Mouse (Mus musculus): ENCODE data around the gene Klc2.
"Not testable (repeated sequence)": the region's sequence is repeated elsewhere in the genome, so short reads cannot be mapped to it uniquely, and the experiment has no call there.

Klc2 gene

GRCm38 (mm10) chr19:5106731-5107191 lies 11.6 kb downstream of the Klc2 start, which contains the start of gene Rab1b:
Rab1b (minus strand) TSS chr19:5107072.
- DNase-seq (ENCODE audit: extremely low read depth, insufficient read length, low spot score): peak; percentile 98

- no peak for DNase-seq (ENCODE audit: extremely low read depth, insufficient read length, low spot score)
These were observed 12.3 kb downstream of the Klc2 start for GRCm38 (mm10) chr19:5106074-5106473.

GRCm38 (mm10) chr19:5098363-5099143 lies 19.8 kb downstream of the Klc2 start, which contains the start of gene Cnih2:
Cnih2 (minus strand) TSS chr19:5098521.
- DNase-seq (ENCODE audit: extremely low read depth, insufficient read length, low spot score): peak; percentile 62

GRCm38 (mm10) chr19:5097521-5098362 lies 20.6 kb downstream of the Klc2 start:
- DNase-seq (ENCODE audit: extremely low read depth, insufficient read length, low spot score): no peak

GRCm38 (mm10) chr19:5095887-5096474 lies 22.4 kb downstream of the Klc2 start:
- DNase-seq (ENCODE audit: extremely low read depth, insufficient read length, low spot score): no peak

- DNase-seq (ENCODE audit: extremely low read depth, insufficient read length, low spot score): no peak
These were observed 23.5 kb downstream of the Klc2 start for GRCm38 (mm10) chr19:5094746-5095417.

- DNase-seq (ENCODE audit: extremely low read depth, insufficient read length, low spot score): peak; percentile 56
These were observed 24.1 kb downstream of the Klc2 start for GRCm38 (mm10) chr19:5094243-5094632.

GRCm38 (mm10) chr19:5093481-5094242 lies 24.7 kb downstream of the Klc2 start:
- no peak for DNase-seq (ENCODE audit: extremely low read depth, insufficient read length, low spot score)

- no peak for DNase-seq (ENCODE audit: extremely low read depth, insufficient read length, low spot score)
These were observed 26.3 kb downstream of the Klc2 start for GRCm38 (mm10) chr19:5092083-5092482.

GRCm38 (mm10) chr19:5089324-5089723 lies 29.0 kb downstream of the Klc2 start:
- no peak for DNase-seq (ENCODE audit: extremely low read depth, insufficient read length, low spot score)

- peak; percentile 89 for DNase-seq (ENCODE audit: extremely low read depth, insufficient read length, low spot score)
These were observed 30.3 kb downstream of the Klc2 start, which contains the start of gene Yif1a for GRCm38 (mm10) chr19:5087884-5088728. Yif1a (plus strand) TSS chr19:5088538.

GRCm38 (mm10) chr19:5086533-5086932 lies 31.8 kb downstream of the Klc2 start:
- not testable (repeated sequence) for DNase-seq (ENCODE audit: extremely low read depth, insufficient read length, low spot score)

- DNase-seq (ENCODE audit: extremely low read depth, insufficient read length, low spot score): peak; percentile 70
These were observed 33.1 kb downstream of the Klc2 start, which contains the start of gene Tmem151a for GRCm38 (mm10) chr19:5085145-5085863. Tmem151a (minus strand) TSS chr19:5085531.

- DNase-seq (ENCODE audit: extremely low read depth, insufficient read length, low spot score): peak; percentile 64
These were observed 33.6 kb downstream of the Klc2 start for GRCm38 (mm10) chr19:5084834-5085144.

GRCm38 (mm10) chr19:5083961-5084833 lies 34.2 kb downstream of the Klc2 start:
- no peak for DNase-seq (ENCODE audit: extremely low read depth, insufficient read length, low spot score)

GRCm38 (mm10) chr19:5082596-5082995 lies 35.8 kb downstream of the Klc2 start:
- DNase-seq (ENCODE audit: extremely low read depth, insufficient read length, low spot score): no peak

- DNase-seq (ENCODE audit: extremely low read depth, insufficient read length, low spot score): no peak
These were observed 36.4 kb downstream of the Klc2 start for GRCm38 (mm10) chr19:5082005-5082404.

Data from 3134 (cell line).